Comparison of ENCODE assay signal across 10 mouse cellular contexts in the genomic region with DNA sequence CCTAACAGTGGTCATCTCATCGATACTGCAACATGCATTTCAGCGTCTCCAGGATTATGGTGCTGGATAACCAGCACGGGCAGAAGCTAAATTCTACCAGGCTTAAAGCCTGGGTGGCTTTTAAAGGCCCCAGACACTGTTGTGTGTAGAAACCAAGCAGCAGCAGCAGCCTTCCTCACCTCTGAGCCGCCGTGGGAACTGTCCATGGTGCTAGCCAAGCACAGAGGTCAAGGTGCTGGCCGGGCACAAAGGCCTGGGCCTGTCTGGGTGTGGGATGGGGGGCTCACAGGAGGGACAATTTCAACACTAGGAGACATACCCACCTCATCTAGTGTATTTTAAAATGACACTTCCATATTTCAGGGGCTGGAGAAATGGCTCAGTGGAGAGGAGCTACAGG. TPM values are rescaled to one million over a fixed set of nuclear protein-coding genes. Genes with fewer than 3 reads are reported as not detected.
DNase-seq lines count a peak whose midpoint lies in the region; ATAC-seq and TF ChIP-seq lines count a peak whose summit lies in the region.
"Had no signal": no experiment of that assay in that cellular context is flagged by ENCODE, and none has a peak within 500 bp of the region (broad histone marks: within the 10 kb centered on the region; RNA-seq: fewer than 3 reads in every experiment).

No protein-coding gene starts in this region.

- TF ChIP-seq CTCF in heart, postnatal 0 days (IDR thresholded peaks at IDR 0.05; ENCODE audit: low read depth): no peak

- 29% methylated on average over 6 of the region's 6 CpGs for WGBS in heart, postnatal 0 days
- WGBS in heart, embryonic 11.5 days (ENCODE audit: insufficient replicate concordance): 29% methylated on average over 6 of the region's 6 CpGs
- WGBS in embryonic facial prominence, embryonic 10.5 days: 33% methylated on average over 6 of the region's 6 CpGs
- 41% methylated on average over 6 of the region's 6 CpGs for WGBS in midbrain, embryonic 16.5 days

- peak; percentile 19 for DNase-seq in heart, postnatal 0 days (ENCODE audit: low spot score)
- peak; percentile 80 for DNase-seq in testis, postnatal 10 days (ENCODE audit: low spot score)
- no peak for DNase-seq in testis, postnatal 14 days (ENCODE audit: low spot score)
- DNase-seq in embryonic facial prominence, embryonic 10.5 days (ENCODE audit: low spot score): peak; percentile 75
- DNase-seq in splenic B cell, adult 2 months (ENCODE audit: low read depth, low spot score): peak; percentile 2
- DNase-seq in left cerebral cortex, postnatal 4 days: no peak

- no peak; the same call in 1 of the 2 replicates for ATAC-seq in heart, postnatal 0 days (ENCODE audit: insufficient read depth, low read depth)
- ATAC-seq in heart, embryonic 11.5 days (replicated peaks; ENCODE audit: insufficient number of reproducible peaks, low FRiP score, low TSS enrichment): no peak
- ATAC-seq in midbrain, embryonic 16.5 days: no peak

- no peak overlapping the region for H3K9ac ChIP-seq in heart, postnatal 0 days (replicated peaks; ENCODE audit: low read depth, low read length)
- no peak overlapping the region for H3K9ac ChIP-seq in heart, embryonic 11.5 days (ENCODE audit: low read depth, low read length)
- H3K9ac ChIP-seq in midbrain, embryonic 16.5 days (ENCODE audit: low read depth, low read length): no peak overlapping the region
- H3K9ac ChIP-seq: heart, embryonic 15.5 days had no signal

- H3K4me1 ChIP-seq in heart, postnatal 0 days (ENCODE audit: control insufficient read depth, insufficient read depth): no peaks in the 10 kb centered on the region
- no peaks in the 10 kb centered on the region for H3K4me1 ChIP-seq in heart, embryonic 11.5 days (ENCODE audit: control insufficient read depth, insufficient read depth, low read length)
- peaks cover 9% of the 10 kb centered on the region for H3K4me1 ChIP-seq in embryonic facial prominence, embryonic 10.5 days
- H3K4me1 ChIP-seq in midbrain, embryonic 16.5 days (ENCODE audit: control insufficient read depth, insufficient read depth, low read length): peaks cover 6% of the 10 kb centered on the region; the same call in 1 of the 2 replicates
- H3K4me1 ChIP-seq: heart, embryonic 15.5 days; megakaryocyte, embryonic 14.5 days had no signal

- no peak overlapping the region for H3K27ac ChIP-seq in heart, postnatal 0 days (ENCODE audit: low read depth)
- H3K27ac ChIP-seq in heart, embryonic 11.5 days (ENCODE audit: low read depth, low read length): no peak overlapping the region
- H3K27ac ChIP-seq in embryonic facial prominence, embryonic 10.5 days (replicated peaks): no peak overlapping the region
- H3K27ac ChIP-seq in midbrain, embryonic 16.5 days (ENCODE audit: low read length): no peak overlapping the region
- H3K27ac ChIP-seq: heart, embryonic 15.5 days had no signal

- H3K27me3 ChIP-seq in heart, postnatal 0 days (ENCODE audit: control insufficient read depth, insufficient read depth, low read length): peaks cover 7% of the 10 kb centered on the region; the same call in 1 of the 2 replicates
- H3K27me3 ChIP-seq in heart, embryonic 11.5 days (ENCODE audit: control insufficient read depth, insufficient read depth, low read length): no peaks in the 10 kb centered on the region
- H3K27me3 ChIP-seq in embryonic facial prominence, embryonic 10.5 days (replicated peaks; ENCODE audit: low read depth, poor library complexity, severe bottlenecking): no peaks in the 10 kb centered on the region
- H3K27me3 ChIP-seq in splenic B cell, adult 2 months (ENCODE audit: control insufficient read depth, insufficient read depth, low read length, poor library complexity, severe bottlenecking): no peaks in the 10 kb centered on the region
- no peaks in the 10 kb centered on the region for H3K27me3 ChIP-seq in midbrain, embryonic 16.5 days (ENCODE audit: control insufficient read depth, insufficient read depth, low read depth, low read length)

- intact Hi-C loops in left cerebral cortex, postnatal 4 days (cut with DNase I): no loop called here

- H3K4me2 ChIP-seq in heart, postnatal 0 days (ENCODE audit: low read depth, low read length): no peak overlapping the region
- H3K4me2 ChIP-seq in heart, embryonic 11.5 days: no peak overlapping the region
- no peak overlapping the region for H3K4me2 ChIP-seq in midbrain, embryonic 16.5 days (ENCODE audit: low read length)
- H3K4me2 ChIP-seq: heart, embryonic 15.5 days had no signal

- no peaks in the 10 kb centered on the region for H3K9me3 ChIP-seq in heart, postnatal 0 days (replicated peaks; ENCODE audit: control insufficient read depth, low read length)
- no peaks in the 10 kb centered on the region for H3K9me3 ChIP-seq in heart, embryonic 11.5 days (replicated peaks; ENCODE audit: control insufficient read depth, low read length)
- H3K9me3 ChIP-seq in embryonic facial prominence, embryonic 10.5 days: no peaks in the 10 kb centered on the region
- H3K9me3 ChIP-seq in midbrain, embryonic 16.5 days (replicated peaks; ENCODE audit: control insufficient read depth, low read length, poor library complexity, severe bottlenecking): no peaks in the 10 kb centered on the region
- H3K9me3 ChIP-seq: heart, embryonic 15.5 days; megakaryocyte, embryonic 14.5 days had no signal

- no peaks in the 10 kb centered on the region for H3K36me3 ChIP-seq in heart, postnatal 0 days (replicated peaks; ENCODE audit: control insufficient read depth, insufficient read depth, low read length)
- no peaks in the 10 kb centered on the region for H3K36me3 ChIP-seq in heart, embryonic 11.5 days (ENCODE audit: control insufficient read depth, insufficient read depth, low read length)
- no peaks in the 10 kb centered on the region for H3K36me3 ChIP-seq in embryonic facial prominence, embryonic 10.5 days (replicated peaks)
- H3K36me3 ChIP-seq in splenic B cell, adult 2 months (ENCODE audit: control insufficient read depth, insufficient read depth, low read length, poor library complexity, severe bottlenecking): no peaks in the 10 kb centered on the region
- no peaks in the 10 kb centered on the region for H3K36me3 ChIP-seq in midbrain, embryonic 16.5 days (ENCODE audit: control insufficient read depth, insufficient read depth, low read length)
- H3K36me3 ChIP-seq: heart, embryonic 15.5 days had no signal

- TF ChIP-seq EP300 in heart, postnatal 0 days (IDR thresholded peaks at IDR 0.05; ENCODE audit: low read depth): no peak

- H3K4me3 ChIP-seq in heart, postnatal 0 days (ENCODE audit: low read depth, low read length): no peak overlapping the region
- H3K4me3 ChIP-seq in heart, embryonic 11.5 days (ENCODE audit: low read depth, low read length): no peak overlapping the region
- no peak overlapping the region for H3K4me3 ChIP-seq in embryonic facial prominence, embryonic 10.5 days
- no peak overlapping the region for H3K4me3 ChIP-seq in midbrain, embryonic 16.5 days (ENCODE audit: low read depth, low read length)
- H3K4me3 ChIP-seq: heart, embryonic 15.5 days; megakaryocyte, embryonic 14.5 days had no signal

RNA-seq across cellular contexts. Expression of gene Rims4, which starts 29.1 kb away (rescaled TPM):
- total RNA-seq in heart, postnatal 0 days (2014; rRNA removed; ENCODE audit: low replicate concordance): 0.08 and 2.0 TPM in 2 replicates
- polyA plus RNA-seq in heart, postnatal 0 days (2015; fragmentation: Nextera tagmentation; extraction: Ambion mirVana): 0.07 and 0.08 TPM in 2 replicates
- 0.04 and 0.17 TPM in 2 replicates for polyA plus RNA-seq in heart, embryonic 11.5 days (2014; fragmentation: Nextera tagmentation; extraction: Ambion mirVana)
- polyA plus RNA-seq in embryonic facial prominence, embryonic 10.5 days (2016; fragmentation: Nextera tagmentation; extraction: Ambion mirVana): 0.31 and 0.65 TPM in 2 replicates
- 10 to 100 TPM; 69.5 to 72.9 TPM for total RNA-seq in left cerebral cortex, postnatal 4 days (2021)
- polyA plus RNA-seq in midbrain, embryonic 16.5 days (2015; fragmentation: Nextera tagmentation; extraction: Ambion mirVana): 18.8 and 20.4 TPM in 2 replicates

RNA-seq across cellular contexts. Expression of gene Kcnk15, which starts 36.0 kb away (rescaled TPM):
- not detected in 2 replicates for total RNA-seq in heart, postnatal 0 days (2014; rRNA removed; ENCODE audit: low replicate concordance)
- not detected in 2 replicates for polyA plus RNA-seq in heart, postnatal 0 days (2015; fragmentation: Nextera tagmentation; extraction: Ambion mirVana)
- not detected in 2 replicates for polyA plus RNA-seq in heart, embryonic 11.5 days (2014; fragmentation: Nextera tagmentation; extraction: Ambion mirVana)
- polyA plus RNA-seq in embryonic facial prominence, embryonic 10.5 days (2016; fragmentation: Nextera tagmentation; extraction: Ambion mirVana): not detected in 2 replicates
- not detected for total RNA-seq in left cerebral cortex, postnatal 4 days (2021)
- polyA plus RNA-seq in midbrain, embryonic 16.5 days (2015; fragmentation: Nextera tagmentation; extraction: Ambion mirVana): 0.17 and 0.33 TPM in 2 replicates
- polyA plus RNA-seq: heart, embryonic 15.5 days had no signal

Comparison
In these comparisons a context has a peak if more than half of its experiments do, and no peak if none do; other contexts are left out.
1. DNase-seq: peak in heart, postnatal 0 days (single experiment), testis, postnatal 10 days (single experiment), embryonic facial prominence, embryonic 10.5 days (single experiment) and splenic B cell, adult 2 months (single experiment); none in testis, postnatal 14 days (single experiment) and left cerebral cortex, postnatal 4 days (single experiment).
2. RNA of gene Rims4, which starts 29.1 kb away (polyA plus RNA-seq): 18.8 to 20.4 TPM in midbrain, embryonic 16.5 days; 0.31 to 0.65 TPM in embryonic facial prominence, embryonic 10.5 days, 0.07 to 0.08 TPM in heart, postnatal 0 days and 0.04 to 0.17 TPM in heart, embryonic 11.5 days; every median in the first group is over 10 times any median in the second.